Mouse (Mus musculus) ovary, postnatal 14 days (tissue): ENCODE measurements around the gene Defb20.

Source experiments
- DNase-seq: peaks from one replicate; pipeline ENCODE4 v3.0.0; 2022; ENCODE audit warnings: low spot score

The Defb20 gene

GRCm38 (mm10) chr2:152500204-152500862 lies 23.5 kb downstream of the Defb20 start:
- no peak for DNase-seq

GRCm38 (mm10) chr2:152500863-152501229 lies 24.0 kb downstream of the Defb20 start:
- no peak for DNase-seq

- no peak for DNase-seq
Observed at GRCm38 (mm10) chr2:152503950-152504349, 27.1 kb downstream of the Defb20 start.

- DNase-seq: no peak
Observed at GRCm38 (mm10) chr2:152511592-152511991, 34.7 kb downstream of the Defb20 start, which contains the start of gene Defb26. Gene Defb26 (minus strand): TSS chr2:152511692.

GRCm38 (mm10) chr2:152516084-152516483 lies 39.2 kb downstream of the Defb20 start:
- no peak for DNase-seq

GRCm38 (mm10) chr2:152517981-152518380 lies 41.1 kb downstream of the Defb20 start, which contains the start of gene Defb28:
Gene Defb28 (plus strand): TSS chr2:152518255.
- no peak for DNase-seq
